Mouse (Mus musculus) T-helper 2 cell (primary cell): ENCODE data around the gene Rcor1.
"Not testable (repeated sequence)": the region's sequence is repeated elsewhere in the genome, so short reads cannot be mapped to it uniquely, and the experiment has no call there.

ENCODE experiments used
- in situ Hi-C: fragments of 300-600 bp; cut with MboI, MseI; formaldehyde crosslinking; loops from one replicate; pipeline ENCODE4 v1.15.1; 2025; ENCODE audit warnings: high pct_unique_total_duplicates

Rcor1 gene

DNA sequence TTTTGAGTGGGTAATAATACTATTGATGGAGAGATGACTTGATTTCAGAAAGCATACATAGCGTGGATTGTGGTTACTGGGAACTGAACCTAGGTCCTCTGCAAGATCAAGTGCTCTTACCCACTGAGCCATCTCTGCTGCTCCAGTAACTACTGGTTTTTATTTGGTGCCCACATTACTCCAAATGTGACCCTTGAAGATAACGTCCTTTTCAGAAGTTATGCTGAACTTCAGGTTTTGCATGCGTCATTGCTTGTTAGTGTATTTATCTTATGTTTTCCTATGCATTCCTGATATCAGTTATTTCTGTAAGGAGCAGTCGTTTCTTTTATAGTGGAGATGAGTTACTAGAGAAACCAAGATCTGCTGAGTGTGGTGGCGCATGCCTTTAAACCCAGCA, 26.2 kb downstream of the Rcor1 start:
- in situ Hi-C loops, result no loop called here

DNA sequence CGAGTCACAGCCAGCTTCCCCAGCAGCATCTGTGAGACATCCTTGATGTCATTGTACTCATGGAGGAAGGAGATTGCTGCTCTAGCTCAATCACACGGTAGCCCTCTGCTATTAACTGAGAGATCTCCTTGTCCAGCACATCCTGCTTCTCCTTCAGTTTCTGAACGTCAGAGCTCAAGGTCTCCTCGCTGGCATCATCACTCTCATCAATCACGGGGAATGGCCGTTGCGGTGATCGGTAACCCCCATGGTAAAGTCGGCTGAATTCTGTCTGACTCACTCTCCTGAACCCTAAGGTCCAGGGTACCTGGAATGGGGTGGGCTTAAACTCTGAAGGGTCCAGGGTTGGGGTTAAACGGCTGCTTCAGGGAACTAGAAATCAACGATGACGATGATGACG, 28.7 kb downstream of the Rcor1 start:
- in situ Hi-C loops, result no loop called here

DNA sequence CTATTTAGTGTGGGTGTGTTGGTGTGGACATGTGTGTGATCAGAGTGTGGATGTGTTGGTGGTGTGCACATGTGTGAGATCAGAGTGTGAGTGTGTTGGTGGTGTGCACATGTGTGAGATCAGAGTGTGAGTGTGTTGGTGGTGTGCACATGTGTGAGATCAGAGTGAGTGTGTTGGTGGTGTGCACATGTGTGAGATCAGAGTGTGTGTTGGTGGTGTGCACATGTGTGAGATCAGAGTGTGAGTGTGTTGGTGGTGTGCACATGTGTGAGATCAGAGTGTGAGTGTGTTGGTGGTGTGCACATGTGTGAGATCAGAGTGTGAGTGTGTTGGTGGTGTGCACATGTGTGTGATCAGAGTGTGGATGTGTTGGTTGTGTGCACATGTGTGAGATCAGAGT, 30.1 kb downstream of the Rcor1 start:
- in situ Hi-C loops, result not testable (repeated sequence)

DNA sequence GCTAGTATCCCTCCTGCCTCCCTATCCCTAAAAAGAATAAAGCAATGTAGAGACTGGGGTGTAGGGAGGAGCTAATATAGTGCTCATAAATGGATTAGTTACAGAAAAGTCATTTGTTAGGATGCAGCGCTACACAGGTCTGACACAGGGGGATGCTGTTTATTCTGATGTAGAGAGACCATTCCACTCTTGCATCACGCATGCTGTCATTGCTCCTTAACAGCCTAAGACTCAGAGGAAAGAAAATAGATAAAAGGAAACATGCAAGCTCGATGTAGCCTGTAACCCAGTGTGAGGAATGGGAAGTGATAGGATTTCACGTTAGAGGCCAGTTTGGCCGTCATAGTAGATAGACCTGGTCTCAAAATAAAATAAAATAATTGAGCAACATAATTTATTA, 31.9 kb downstream of the Rcor1 start:
- in situ Hi-C loops, result no loop called here

DNA sequence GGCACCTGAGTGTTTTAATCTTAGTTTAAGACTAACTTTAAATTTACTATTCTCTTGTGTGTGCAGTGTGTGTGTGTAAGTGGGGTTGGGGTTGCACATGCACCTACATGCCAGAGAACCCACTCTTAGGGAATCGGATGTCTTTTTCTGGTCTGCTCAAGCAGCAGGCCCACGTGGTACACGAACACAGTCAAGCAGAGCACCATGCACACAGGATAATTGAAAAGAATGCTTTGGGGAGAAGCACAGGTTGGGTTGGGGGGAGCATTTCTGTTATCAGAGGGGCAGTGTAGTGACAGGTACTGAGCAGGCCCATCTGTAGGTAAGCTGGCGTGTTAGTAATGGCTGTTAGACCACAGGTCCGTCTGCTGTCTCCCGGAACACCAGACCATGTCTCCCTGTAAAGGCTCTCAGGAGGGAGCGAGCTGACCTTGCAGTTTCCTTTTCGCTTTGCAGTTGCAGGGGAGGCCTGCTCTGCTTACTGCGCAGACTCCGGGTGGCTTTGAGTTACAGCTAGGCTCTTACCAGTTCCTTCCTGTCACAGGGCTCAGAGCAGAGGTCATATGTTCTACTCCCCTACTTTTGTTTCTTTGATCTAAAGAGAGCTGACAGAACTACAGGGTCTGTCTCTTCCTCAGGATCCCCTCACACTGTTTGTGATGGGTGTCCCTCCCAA, 32.5 kb downstream of the Rcor1 start:
- in situ Hi-C loops, result no loop called here

DNA sequence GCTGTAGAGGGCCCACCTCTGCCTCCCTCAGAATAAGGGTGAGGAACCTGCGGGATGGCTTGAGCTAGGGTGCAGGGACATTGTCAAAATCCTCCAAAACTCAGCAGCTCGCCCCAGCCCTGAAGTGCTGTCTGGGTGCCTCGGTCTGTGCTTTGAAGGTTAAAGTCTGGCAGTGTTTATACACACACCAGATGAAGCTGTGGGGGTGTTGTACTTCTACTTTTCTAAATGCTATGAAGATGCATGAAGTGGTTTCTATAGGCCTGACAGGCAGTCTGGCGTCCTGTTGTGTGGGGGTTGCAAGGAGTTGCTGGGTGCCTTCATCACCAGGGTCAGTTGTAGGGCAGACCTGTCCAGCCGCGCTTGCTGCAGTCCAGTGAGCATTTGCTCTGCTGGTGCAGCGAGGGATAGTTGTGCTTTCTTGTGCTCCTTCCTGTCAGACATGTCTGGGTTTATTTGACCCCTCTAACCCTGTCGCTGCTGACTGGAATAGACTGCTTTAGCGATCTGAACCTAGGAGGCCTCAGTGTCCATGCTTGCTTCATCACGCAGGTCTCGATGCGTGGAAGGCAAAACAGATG, 37.3 kb downstream of the Rcor1 start:
- in situ Hi-C loops, result no loop called here

DNA sequence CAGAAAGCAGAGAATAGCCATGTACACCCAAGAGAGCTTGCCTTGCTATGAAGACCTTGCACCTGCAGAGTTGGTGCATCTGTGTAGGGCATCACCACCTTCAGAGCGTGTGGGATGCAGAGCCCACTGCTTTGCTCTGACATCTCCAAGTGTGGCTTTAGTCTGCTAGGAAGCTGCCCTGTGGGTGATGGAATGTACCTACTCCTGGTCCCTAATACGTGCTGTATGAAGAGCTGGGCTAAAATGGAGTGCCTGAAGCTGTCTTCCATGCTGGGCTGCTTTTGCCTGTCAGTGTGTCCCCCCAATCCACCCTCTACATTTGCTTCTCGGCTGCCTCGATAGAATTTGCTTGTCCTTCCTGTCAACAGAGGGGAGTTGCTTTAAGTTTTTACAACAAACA, 46.4 kb downstream of the Rcor1 start:
- in situ Hi-C loops, result no loop called here

DNA sequence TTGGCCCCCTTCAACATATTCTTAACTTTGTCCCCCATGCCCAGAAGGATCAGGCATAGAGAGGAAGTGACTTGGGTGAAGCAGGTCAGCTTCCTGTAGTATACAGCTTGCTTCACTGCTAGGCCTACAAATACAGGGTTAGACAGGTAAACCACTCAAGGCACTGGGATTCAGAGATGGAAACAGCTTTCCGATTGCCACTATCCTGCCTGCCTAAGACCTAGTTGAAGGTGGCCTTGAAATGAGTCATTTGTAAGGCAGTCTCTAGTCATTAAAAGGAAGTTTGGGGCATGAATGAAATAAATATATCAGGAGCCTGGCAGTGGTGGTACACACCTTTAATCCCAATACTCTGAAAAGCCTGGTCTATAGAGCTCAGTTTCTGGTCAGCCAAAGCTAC, 47.9 kb downstream of the Rcor1 start:
- in situ Hi-C loops, result no loop called here

DNA sequence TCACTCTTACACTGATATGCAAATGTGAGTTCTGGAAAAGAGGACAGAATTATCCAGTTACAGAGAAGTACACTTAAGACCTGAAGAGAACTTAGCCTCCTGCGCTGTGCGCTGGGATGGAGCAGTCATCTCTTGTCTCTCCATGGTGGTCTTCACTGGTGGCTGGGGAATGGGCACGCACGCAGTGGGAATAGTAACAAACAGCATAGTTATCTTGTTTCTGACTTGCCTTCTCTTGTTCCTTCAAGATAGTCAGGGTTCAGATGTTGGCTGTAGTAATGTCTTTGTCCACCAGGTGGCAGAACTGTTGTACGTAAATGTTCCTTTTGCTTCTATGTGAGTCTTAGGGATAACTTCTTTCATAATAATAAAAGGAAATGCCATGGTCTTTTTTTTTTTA, 49.0 kb downstream of the Rcor1 start:
- in situ Hi-C loops, result no loop called here

DNA sequence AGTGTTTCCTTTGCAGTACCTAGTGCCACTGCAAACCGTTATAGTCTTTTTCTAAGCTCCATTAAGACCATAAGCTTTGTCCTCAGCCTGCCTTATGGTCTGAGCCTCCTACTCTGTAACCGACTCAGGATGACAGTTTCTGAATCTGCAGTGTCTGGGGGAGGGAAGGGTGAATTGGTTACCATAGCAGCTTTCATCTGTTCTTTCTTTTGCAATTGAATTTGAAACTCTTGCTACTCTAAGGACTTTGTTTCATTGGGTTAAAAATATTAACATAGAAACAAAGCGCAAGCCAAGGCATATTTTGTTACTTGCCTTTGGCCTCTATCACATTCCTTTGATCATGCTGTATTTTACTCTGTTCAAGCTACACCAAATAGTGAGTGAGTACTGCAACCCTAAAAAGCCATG, 49.6 kb downstream of the Rcor1 start:
- in situ Hi-C loops, result no loop called here

DNA sequence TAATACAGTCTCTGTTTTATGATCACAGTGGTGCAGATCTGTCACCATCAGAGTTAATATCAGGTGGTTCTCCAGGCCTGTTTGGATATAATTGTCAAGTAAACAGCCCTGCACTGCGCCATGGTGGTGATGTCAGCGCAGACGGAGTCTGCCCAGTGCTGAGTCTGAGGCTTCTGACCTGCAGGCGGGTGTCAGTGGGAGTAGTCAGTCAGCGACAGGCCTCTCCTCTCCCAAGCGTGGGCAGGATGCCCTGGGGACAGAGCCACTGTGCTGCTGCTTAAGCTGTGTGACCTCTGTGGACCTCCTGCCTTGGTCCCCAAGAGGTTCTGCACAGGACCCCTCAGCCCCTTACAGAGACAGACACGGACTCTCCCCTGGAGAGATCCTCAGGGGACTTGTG, 50.0 kb downstream of the Rcor1 start:
- in situ Hi-C loops, result no loop called here

DNA sequence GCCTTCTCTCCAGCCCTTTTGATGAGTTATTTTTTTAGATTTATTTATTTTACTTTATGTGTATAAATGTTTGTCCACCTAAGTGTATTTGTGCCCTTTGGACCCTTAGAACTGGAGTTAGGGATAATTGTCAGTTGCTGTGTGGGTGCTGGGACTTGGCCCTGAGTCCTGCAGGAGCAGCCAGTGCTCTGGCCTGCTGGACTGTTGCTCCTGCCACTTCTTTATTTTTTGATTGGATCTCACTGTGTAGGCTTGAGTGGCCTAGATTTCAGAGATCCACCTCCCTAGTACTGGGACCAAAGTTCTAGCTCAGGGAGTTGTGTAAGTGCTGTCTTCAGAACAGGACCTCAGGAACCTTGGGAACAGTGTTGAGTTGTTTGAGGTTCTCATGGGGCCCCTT, 51.6 kb downstream of the Rcor1 start:
- in situ Hi-C loops, result no loop called here

DNA sequence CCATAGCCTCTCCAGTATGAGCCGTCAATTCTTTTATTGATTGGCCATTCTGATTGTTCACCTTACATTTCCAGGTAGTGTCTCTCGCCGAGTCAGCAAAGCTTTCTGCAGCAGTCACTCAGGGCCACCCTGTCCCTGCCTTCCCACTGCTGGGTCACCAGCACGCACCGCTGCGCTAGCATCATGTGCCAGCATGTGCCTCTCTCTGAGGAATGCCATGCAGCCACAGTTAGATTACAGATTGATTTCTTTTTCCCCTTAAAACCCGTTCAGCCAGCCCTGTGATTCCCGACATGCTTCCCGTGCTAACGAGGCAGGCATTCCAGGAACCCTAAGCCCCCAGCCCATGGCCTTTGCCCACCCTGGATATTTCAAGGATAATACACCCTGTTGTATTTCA, 52.8 kb downstream of the Rcor1 start:
- in situ Hi-C loops, result no loop called here

DNA sequence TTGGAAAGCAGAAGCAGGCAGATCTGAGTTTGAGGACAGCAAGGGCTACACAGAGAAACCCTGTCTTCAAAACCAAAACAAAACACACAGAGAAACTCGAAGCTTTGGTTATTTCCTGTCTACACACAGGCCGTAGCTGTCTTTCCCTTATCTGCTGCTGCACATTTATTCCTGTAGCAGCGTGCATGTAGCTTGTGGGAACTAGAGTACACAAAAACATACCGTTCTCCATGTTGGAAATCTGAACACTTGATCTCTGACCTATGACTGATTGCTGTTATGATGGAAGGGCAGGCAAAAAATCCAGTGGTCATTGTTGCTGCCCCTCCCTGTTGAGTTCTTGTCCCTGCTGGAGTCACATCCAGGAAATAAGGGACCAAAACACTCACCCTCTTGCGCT, 54.9 kb downstream of the Rcor1 start:
- in situ Hi-C loops, result no loop called here

DNA sequence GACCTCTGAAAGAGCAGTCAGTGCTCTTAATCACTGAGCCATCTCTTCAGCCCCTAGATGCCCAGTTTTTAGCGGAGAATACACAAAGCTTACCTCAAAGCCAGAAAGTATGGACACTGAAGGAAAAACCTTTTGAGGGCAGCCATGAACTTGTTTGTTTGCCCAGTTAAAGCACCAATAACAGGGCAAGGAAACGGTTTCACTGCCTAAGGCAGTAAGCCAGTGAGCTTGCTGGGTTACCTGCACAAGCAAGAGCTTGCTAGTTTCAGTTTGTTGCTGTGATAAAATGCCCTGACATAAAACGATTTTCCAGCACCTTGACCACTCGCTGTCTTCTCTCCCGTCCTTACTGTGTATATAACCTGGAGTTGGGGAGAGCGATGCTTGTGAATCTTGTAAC, 55.9 kb downstream of the Rcor1 start:
- in situ Hi-C loops, result no loop called here

DNA sequence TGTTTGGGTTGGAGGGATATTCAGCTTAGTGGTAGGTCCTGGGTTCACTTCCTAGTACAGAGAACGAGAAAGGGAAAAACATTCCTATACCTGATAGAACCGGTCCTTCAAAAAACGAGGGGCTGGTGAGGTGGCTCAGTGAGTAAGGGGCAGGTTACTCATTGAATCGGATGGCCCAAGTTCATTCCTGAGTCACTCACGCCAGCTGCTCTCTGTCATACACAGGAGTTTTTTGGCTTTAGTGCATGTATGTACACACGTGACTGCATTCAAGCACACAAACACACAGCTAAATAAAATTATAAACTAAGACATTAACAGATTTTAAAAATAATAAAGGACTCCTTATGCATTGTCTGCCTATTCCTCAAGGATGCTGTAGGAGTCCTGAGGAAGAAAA, 57.1 kb downstream of the Rcor1 start:
- in situ Hi-C loops, result no loop called here

DNA sequence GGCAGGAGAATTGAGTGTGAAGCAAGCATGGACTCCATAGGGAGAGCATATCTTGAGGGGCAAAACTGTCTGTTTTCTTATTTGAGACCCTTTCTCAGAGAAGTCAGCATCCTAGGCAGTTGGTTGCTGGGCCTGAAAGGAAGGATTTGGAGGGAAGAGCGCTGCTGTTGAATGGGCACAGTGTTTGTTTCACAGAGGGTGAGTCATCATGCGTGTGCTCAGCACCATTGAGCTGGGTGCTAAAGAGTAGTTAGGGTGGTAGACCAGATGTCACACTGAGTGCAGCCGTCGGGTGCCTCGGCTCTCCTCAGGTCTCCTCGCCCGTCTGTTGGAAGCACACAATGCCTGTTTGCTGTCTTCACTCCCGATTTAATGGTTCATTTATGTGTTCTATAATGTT, 57.9 kb downstream of the Rcor1 start:
- in situ Hi-C loops, result no loop called here

DNA sequence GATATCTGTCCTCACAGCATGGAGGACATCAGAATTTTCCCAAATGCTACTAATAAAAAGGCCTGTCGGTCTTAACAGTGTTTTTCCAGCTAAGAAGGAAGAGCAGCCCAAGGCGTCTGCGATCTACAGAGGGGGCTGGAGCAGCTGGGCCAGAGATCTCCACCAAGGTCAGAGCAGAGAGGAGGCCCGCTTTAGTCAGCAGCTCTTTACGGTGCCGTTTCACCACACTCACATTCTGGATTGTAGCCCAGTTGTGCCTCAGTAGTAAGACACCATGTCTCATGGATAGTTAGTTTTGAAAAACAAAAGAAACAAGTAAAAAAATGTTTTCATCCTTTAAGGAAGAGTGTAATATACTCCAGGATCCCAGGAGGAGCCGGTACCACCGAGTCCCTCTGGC, 72.0 kb downstream of the Rcor1 start:
- in situ Hi-C loops, result no loop called here

DNA sequence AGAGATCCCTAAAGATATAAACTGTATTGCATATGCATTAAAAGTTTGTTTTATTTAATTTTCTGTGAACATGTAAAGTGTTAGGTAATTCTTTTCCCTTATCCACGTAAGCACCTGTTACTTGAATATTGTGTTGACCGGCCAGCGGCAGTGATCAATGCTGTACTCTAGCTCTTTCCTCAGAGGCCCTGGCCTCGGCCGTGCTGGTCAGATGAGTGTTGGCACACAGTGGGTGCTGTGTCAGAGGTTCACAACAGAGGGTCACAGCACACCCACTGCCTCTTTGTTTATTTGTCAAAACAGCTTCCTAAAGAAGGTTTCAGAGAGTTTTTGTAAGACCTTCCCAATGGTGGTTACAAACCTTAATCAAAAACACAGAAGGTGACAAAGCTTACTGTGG, 75.4 kb downstream of the Rcor1 start:
- in situ Hi-C loops, result no loop called here

DNA sequence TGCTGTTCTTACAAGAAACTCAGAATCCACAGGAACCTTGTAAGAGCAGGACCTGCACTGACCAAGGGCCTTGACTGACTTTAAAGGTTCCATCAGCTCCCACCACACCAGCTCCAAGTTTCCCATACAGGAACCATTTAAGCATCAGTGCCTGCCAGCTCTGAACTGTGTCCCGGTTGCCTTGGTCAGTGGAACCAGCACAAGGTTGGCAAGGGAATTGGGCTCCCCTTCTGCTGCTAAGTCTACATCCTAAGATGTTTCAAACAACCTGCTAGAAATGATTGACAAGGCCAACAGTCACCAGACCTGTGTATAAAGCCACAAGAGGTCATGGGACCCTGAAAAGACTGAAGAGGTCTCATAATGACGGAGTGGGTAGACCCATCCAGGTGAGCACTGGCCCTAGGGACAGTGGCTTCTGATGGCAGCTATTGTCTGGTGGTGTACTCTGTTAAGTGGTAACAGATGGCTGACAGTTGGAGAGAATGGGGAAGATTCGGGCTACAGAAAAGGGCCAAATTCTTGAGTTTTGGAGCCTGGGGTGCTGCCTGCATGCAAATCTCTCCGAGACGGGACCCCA, 80.4 kb downstream of the Rcor1 start:
- in situ Hi-C loops, result no loop called here

DNA sequence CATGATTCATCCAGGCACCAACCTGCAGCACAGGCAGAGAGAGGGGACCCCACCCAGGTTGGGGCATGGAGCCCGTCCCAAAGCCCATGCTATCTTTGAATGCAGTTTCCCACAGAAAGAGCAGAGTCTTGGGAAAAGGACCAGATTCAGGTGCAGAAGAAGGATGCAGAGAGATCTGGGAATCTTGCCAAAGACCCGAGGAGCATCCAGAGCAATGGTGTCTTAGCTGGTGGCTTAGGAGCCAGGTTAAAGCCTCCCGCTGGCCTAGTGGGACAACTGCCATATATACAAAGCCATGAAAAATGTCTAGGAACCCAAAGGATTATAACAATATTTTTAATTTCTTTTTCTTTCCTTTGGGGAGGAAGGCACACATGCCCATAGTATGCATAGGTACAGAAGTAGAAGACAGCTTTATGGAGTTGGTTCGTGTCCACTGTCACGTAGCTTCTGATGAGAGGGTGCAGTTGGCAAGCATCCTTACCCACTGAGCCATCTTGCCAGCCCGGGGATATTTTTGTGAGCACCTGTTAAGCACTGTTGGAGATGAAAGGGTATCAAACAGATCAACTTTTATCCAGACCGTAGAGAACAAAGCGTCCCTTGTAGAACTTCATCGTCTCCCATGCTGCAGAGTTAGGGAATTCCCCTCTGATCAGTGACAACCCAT, 82.0 kb downstream of the Rcor1 start:
- in situ Hi-C loops, result no loop called here

DNA sequence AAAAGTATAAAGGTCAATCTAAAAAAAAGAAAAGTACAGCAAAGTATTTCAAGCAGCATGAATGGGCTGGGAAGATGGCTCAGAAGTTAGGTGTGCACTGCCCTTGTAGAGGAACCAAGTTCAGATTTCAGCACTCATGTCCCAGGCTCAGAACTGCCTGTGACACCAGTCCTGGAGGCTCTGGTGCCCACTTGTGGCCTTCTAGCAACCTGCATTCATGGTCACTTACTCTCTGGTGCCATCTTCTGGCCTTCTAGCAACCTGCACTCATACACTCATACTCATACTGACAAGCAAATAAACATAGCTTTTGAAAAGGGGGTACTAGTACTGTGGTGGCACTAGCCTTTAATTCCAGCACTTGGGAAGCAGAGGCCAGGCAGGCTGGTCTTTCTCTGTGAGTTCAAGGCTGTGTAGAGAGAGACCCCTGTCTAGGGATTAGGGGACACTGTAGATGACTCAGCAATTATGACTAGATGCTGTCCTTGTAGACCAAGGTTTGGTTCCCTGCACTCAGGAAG, 83.2 kb downstream of the Rcor1 start:
- in situ Hi-C loops, result no loop called here
